Mouse (Mus musculus): ENCODE results near the gene Pex7.

Gene Pex7

DNA sequence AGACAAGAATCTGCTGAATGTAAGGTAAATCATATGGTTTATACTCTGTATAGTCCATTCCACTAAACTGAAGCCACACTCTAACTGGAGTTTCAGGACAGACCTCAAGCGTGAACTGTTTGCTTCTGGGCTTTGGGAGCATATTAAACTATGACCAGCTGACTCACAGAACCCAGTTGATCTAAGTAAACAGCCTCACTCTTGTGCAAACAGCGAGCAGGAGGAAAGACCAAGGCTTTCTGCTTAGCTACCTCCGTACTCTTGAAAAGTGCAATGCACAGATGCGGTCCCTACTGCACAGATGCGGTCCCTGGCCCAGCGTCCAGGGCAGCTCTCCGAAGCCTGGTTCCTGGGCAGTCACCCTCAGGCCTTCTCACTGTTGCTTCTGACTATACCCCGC, 30.2 kb downstream of the Pex7 start:
- DNase-seq (ENCODE audit: inconsistent ontology term), result no peak

DNA sequence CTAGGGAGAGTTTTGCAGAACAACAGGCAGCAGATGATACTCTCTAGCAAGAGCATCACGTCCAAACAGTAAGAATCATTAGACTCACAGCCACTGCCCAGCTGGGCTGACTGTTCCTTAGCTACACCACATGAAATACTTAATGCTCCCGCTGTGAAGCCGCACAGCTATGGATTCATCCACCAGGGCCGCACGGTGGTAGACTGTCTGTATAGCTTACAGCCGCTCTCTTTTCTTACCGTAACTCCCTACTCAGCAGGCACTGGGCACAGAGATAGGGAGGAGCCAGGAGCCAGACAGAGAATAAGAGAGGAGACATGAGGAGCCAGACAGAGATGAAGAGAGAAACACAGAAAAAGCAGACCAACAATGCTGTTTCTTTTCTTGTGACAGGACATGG, 30.8 kb downstream of the Pex7 start:
- no peak for DNase-seq (ENCODE audit: inconsistent ontology term)

DNA sequence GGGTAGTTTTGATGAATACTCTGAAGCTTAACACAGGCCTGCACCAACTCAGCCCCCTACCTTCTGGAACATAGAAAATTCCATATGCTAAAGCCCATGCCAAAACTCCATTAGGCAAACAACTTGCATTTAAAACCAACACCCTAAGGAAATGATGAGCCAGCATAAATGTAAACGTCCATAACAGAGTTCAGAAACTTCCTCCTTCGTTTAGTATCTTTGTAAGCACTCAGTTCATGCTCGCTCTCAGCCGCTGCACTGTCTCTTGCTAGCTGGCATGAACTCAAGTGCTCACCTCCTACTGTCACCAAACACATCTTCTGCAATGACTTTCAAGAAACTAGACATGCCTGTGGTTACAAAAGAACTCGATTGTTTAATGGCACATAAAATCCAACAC, 32.1 kb downstream of the Pex7 start:
- no peak for DNase-seq (ENCODE audit: inconsistent ontology term)

DNA sequence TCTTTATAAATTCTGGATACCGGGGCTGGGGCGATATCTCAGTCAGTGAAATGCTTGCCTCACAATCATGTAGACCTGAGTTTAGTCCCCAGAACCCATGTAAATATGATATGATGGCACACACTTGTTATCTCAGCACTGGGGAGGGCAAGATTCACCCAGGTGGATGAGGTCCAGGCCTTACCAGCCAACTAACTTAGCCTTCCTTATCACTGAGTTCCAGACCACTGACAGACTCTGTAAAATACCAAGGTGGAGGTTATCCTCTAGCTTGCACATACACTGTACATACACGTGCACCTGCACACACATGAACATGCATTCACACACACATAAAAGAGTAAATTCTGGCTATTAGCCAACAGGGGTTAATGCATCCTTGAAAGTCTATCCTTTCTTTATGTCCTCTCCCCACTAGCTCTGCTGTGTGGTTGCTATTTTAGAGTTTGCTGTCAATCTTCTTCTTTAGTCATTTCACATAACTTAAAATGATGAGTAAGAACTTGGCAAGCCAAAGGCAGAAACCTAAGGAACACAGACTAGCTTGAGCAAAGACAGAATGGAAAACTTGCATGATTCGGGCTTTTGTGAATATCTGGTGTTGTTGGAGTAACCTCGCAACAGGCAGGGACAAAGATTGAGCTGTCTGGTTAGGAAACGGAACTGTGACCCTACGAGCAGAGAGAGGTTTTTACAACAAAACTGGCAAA, 51.7 kb downstream of the Pex7 start:
- no peak for DNase-seq (ENCODE audit: inconsistent ontology term)

DNA sequence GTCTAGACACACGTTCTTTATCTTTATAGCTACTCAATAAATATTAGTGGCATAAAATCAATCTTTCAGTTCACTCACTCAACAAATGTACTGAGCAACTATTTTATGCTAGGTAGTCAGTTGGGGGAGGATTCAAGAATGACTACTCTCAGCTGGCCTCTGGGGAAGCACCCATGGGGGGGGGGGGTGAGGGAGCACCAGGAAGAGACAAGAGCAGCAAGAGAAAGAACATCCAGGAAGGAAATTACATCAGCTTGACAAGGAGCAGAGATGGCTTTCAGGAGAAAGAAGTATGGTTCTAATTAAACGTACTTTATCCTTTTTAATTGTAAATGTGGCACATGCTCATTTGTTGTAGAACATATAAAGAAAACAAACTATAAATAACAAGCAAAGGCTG, 53.9 kb downstream of the Pex7 start:
- no peak for DNase-seq (ENCODE audit: inconsistent ontology term)

DNA sequence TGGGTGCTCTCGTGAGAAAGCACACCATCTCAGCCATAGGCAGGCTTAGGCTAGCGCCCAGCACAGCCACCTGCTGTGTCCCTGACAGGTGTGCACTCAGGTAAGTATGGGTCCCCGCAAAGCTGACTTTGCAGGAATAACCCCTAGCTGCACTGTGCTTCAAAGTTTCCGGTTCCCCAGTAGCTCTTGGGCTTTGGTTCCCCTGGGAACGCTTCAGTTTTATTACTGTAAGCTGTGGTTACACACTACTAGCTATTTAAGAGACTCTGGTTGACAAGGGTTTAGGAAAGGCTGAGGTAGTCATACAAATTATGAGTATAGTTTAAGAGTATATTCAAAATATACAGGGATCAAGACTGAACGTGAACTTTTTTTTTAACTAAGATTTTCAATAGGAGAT, 54.7 kb downstream of the Pex7 start:
- DNase-seq (ENCODE audit: inconsistent ontology term), result no peak

DNA sequence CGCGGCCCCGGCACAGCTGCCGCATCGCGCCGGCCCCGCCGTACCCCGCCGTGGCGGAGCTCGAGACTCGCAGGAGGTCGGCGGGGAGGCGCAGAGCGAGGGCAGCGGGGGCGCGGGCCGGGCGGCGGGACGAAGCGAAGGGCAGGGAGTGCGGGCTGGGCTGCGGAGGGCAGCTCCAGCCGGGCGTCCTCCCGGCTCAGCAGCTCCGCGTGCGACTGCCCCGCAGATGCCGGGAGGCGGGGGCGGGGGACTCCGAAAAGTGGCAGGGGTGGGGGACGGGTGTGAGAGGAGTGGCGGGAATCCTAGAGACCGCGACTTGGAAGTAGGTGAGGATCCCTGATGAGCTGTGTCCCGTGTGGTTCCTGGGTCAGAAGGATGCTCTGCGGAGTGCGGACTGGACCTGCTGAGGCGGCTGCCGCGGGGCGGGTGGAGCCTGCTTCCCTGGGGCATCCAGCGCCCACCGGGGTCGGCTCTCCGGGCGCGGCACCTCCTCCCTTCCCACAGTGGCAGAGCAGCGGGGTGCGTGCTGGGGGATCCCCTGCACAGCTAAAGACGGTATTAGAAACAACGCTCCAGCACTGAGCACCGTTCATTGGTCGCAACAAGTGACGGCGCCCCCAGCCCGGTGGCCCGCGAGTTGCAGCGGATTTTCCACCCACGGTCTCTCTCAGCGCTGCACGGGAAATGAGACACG, 56.3 kb downstream of the Pex7 start, which contains the start of gene Slc35d3:
Gene Slc35d3 (minus strand): TSS at position 462 of the 694 bp plus-strand sequence.
- peak; percentile 41 for DNase-seq (ENCODE audit: inconsistent ontology term)

DNA sequence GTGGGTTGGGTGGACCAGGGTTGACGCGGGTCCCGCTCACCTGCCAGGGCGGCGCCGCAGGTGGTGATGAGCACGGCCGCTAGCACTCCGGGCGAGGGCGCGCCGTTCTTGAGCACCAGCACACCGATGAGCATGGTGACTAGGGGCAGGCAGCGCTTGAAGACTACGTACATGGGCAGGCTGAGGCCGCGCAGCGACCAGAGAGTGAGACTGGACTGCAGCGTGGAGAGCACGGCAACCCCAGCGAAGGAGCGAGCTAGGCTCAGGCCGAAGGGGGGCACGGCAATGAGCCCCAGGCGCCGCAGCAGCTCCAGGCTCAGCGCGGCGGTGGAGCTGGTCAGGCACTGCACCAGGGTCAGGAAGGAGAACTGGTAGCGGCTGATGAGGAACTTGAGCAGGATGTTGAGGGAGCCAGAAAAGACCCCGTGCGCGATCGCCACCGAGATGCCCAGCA, 56.9 kb downstream of the Pex7 start:
- DNase-seq (ENCODE audit: inconsistent ontology term), result peak; percentile 37

DNA sequence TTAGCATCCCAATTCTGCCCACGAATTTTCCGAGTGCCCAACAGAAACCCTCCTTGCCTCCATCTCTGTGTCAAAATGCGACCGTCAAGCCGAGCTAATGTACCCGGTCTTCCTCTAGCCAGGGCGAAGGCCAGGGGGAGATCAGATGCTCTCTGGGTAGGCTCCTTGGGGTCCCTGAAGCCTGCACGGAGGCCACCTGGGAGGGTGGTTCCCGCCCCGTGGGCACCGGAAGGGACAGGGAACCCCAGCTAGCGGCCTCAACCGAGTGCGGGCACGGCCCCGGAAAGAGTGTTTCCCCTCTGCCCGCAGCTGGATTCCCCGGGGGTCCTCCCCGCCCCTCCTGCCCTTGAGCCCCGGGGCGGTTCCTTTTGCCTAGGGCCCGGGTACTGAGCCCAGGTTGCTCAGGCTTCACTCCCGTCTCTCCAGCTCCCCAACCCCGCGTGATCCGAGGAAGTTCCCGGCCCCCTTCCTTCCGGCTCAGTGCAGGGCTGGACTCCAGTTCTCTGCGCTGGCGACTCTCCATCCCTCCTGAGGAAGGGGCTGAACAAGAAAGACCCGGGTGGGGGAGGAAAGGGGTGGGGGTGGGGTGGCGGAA, 57.6 kb downstream of the Pex7 start:
- DNase-seq (ENCODE audit: inconsistent ontology term), result no peak

DNA sequence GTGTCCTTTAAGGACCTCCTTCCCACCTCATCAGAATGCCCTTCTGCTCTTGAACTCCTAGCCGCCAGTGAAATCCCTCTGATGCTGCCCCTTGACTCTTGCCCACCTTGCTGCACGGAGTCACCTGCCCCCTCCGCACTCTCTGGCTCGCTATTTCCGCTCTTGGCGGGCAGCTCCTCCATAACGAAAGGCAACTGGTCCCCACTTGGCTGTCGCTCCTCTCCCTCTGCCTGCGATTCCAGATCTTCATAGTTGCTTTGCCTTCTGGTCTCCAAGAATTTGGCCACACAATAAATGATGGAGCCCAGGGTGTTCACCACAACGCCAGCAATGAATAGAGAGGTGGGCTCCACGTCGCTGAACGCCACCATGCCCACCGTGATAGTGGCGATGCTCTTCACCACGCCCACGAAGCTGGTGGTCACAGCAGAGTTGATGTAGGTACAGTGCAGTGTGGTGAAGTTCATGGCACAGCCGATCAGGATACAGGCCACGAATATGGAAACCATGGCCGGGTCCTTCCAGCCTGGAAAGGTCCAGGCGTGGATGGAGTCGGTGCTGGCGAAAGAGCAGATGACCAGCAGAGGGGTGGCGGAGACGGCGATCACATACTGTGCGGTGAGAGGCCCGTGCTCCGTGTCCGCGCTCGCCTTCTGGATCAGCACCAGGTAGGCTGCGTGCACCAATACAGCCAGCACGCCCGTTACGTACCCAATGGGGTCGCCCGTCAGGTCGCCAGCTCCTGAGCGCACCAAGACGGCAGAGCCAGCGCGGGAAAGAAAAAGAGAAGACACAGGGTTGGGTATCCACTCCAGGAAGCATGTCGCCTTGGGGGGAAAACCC, 58.3 kb downstream of the Pex7 start:
- no peak for DNase-seq (ENCODE audit: inconsistent ontology term)

DNA sequence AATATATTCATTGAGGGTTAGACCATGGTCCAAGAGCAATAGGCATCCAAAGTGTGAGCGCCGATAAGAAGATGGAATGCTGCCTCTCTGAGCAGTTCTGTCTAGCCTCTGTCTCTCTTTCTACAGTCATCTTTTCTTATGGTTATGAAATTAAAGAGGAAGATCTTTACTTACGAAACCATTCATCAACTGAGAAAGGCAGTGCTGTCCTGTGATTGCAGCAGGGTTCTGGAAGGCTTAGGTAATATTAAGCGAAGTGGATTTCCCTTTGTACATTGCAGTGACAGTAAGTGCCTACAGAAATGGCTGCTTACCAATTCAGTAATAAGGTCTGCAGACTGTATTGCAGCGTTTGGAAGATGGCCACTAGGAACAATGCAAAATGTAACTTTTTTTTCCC, 67.7 kb downstream of the Pex7 start:
- DNase-seq (ENCODE audit: inconsistent ontology term), result no peak

DNA sequence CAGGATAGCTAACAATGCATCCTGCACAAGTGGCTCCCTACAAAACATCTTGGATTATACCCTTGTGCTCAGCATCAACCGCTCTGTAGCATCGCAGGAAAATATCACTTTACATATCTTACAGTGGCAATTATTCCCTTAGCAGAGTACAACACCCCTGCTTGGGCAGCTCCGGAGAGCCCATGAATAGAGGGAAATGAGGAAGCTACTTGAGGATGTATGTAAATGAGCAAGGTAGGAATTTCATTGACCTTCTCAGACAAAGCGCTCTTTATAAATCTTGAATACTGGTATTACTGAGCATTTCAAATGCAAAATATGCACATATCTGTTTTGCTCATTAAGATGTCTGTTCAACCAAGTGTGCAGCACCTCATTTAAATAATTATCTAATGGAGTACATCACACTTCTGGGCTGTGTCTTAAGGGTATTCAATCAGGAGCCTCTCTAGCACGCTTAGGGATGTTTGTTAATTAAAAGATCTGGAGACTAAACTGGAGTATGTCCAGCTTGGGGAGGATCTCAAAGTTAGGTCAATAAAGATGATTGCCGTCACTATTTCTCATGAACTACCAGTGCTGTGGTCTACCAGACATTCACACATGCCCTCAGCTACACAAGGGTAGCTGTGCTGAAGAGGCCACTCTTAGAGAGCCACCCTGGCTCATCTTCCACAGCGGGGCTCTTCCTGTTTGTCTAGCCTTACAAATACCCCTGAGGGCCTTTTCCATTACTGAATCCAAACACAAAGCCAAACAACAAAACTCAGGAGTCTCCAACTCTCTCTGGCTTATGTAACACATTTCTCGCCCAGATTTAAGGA, 71.4 kb downstream of the Pex7 start:
- DNase-seq (ENCODE audit: inconsistent ontology term), result no peak

DNA sequence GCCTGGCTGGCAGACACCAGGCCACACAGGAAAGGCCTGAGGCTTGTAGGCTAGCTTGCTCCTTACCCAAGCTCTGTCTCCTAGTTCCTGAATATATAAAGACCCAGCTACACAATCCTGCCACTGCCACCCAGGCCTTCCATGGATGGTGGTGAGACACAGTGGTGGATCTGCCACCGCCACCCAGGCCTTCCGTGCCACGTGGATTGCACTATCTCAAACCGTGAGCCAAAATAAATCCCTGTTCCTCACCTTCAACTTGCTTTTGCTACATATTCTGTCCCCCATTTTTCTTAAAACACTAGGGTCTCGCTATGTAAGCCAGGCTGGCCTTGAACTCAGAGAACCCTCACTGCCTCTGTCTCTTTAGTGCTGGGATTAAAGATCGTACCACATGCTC, 73.3 kb downstream of the Pex7 start:
- DNase-seq (ENCODE audit: inconsistent ontology term), result no peak

DNA sequence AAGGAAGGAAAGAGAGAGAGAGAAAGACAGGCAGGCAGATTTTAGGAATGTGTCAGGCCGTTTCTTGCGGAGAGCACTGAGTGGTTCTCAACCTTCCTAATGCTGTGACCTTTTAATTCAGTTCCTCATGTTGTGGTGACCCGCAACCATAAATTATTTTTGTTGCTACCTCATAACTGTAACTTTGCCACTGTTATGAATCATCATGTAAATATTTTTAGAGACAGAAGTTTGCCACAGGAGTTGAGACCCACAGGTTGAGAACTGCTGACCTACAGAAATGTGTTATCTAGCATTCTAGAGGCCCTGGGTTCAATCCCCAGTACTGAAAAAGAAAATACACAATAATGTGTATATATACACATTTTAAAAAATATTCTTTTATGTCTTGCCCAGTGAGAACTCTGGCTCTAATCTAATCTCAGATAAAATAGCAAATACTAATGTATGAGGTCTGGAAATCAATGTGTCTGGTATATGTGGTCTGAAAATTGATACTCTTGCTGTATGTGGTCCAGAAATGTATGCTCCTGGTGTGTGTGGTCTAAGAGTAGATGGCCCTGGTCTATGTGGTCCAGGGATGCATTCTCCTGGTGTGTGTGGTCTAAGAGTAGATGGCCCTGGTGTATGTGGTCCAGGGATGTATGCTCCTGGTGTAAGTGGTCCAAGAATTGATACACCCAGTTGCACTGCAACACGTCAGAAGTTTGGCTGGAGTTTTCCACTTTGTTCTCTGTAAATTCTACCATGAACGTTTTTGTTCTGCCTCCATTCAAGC, 76.2 kb downstream of the Pex7 start:
- no peak for DNase-seq (ENCODE audit: inconsistent ontology term)

DNA sequence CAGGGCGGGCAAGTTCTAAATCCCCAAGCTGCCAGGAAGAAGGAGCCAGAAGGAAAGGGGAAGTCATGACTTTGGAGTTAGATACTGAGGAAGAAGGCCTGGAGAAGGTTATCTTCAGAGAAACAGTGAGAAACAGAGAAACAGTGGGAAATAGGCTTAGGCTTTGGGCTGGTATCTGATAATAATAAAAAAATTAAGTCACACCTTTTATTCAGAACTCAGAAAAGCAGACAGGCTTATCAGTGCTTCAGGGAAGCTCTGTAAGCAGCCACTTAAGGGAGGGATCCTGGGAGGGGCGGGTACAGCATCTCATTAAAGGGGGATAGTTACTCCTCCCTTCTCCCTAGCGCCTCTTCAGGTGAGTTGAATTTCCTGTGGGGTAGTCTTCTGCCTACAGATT, 86.5 kb downstream of the Pex7 start:
- DNase-seq (ENCODE audit: inconsistent ontology term), result no peak

DNA sequence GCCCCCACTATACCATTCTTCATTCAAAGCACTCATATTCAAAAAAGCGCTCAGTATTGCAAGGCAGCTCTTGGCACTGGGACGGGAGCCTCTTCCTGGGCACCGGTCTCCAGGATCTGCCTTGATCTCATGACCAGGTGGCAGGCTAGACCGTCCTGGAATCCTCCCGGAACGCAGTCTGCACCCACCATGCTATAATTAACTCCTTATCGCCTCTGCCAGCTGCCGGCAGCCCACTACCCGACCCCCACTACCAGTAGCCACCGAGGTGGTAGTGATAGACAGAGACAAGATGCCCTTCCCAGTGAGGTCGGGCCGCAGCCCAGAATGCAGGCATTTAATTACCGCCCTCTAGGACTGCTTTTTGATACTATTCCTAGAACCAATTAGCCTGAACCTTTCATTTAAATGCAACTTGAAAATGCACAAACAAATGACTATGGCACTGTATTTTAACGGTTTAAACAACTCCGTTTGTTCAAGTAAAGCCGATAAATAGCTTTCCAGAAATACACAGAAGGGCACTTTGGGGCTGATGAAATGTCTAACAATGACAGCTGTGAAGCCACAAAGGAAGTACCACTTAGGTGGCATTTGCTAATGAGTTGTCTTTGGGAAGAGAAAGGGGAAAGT, 88.7 kb downstream of the Pex7 start:
- DNase-seq (ENCODE audit: inconsistent ontology term), result no peak

DNA sequence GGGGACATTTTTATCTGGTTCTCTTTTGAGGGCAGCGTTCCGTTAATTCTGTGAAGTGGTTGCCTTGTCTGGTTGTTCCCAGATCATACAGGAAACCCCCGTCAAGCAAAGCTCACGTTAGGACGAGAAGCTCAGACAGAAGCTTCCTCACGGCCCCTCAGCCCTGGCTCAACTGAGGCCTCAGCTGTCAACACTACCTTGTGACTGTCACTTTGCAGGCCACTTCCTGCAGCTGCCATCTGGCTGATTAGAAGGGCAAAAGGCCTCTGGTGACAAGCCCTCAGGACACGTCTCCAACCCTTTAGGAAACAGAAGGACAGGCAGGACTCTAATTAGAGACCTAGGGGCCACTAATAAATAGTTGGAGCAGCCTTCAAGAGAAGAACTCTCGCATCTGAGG, 92.1 kb downstream of the Pex7 start:
- no peak for DNase-seq (ENCODE audit: inconsistent ontology term)

DNA sequence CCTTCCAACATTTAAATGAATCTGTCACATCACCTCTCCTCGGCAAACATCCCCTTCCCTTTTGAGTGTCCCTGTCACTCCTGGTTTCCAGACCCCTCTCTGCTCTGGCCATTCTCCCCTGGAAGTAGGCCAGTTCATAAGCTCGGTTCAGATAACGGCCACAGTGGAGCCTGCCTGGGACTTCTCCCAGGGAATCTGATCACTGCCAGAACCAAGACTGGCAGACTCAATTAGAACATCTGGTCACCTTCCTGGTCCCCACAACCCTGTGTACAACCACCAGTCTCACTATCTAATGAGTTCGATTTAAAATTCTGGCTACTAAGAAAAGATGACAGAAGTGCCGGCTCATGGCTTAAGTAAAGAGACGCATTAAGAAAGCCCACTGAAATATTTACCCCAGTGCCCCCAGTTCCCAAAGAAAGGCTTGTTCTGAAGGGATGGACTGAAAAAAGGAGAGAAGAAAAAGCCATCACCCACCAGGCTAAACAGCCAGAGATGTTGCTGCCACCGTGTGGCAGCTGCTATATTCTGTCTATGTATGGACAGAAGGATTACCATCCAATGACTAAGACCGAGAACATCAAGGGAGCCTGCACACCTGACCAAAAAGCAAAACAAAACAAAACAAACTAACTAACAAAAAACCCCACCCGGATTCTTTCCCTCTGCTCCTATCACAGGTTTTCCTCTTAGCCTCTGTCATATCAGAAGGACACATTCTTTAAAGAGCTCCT, 95.9 kb downstream of the Pex7 start:
- DNase-seq (ENCODE audit: inconsistent ontology term), result no peak

DNA sequence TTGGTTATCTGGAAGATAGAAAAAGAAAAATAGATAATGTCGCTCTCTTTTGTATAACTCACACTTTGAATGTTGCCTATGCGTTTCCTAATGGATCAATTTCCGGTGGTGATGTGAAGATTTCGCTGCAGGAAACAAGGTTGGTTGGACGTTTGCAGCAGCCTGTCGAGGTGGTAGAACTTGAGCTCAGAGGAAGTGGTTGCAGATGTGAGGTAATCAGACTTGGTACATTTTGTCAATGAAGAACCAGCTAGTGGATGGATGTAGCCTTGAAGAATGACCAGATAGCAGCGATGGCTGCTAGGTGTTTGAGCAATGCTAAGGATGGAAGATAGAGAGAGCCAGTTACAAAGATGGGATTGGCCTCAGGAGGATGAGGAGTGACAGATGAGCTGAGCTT, 102.7 kb downstream of the Pex7 start:
- DNase-seq (ENCODE audit: inconsistent ontology term), result no peak

Measured in Muller cell, postnatal 12 days (primary cell).